Mouse (Mus musculus) CH12.LX (cell line): ENCODE measurements around the gene 4930404H24Rik.

Source experiments
- CHD2 ChIP-seq: IDR thresholded peaks from 2 replicates; pipeline ENCODE4 v1.6.1; 2011; ENCODE audit warnings: low read length, improper control_type of control experiment
- CTCF ChIP-seq, 2 experiments: IDR thresholded peaks in 1 of 2; conservative IDR thresholded peaks in 1 of 2; 2 replicates each; pipeline ENCODE4 v1.5.1; 2011 to 2012; ENCODE audit warnings: low read depth in 2 of 2, low read length in 2 of 2, improper control_type of control experiment in 1 of 2, inconsistent platforms in 1 of 2, mild to moderate bottlenecking in 1 of 2, moderate library complexity in 1 of 2
- E2F4 ChIP-seq: IDR thresholded peaks from 2 replicates; pipeline ENCODE4 v1.6.1; 2011; ENCODE audit warnings: low read depth, low read length, improper control_type of control experiment; ENCODE audit not compliant: insufficient replicate concordance
- EP300 ChIP-seq: IDR thresholded peaks from 2 replicates; pipeline ENCODE4 v1.6.1; 2011; ENCODE audit warnings: low read length, improper control_type of control experiment
- JUND ChIP-seq: conservative IDR thresholded peaks from 2 replicates; pipeline ENCODE4 v1.6.1; 2011; ENCODE audit warnings: low read depth, low read length, improper control_type of control experiment
- MEF2A ChIP-seq: IDR thresholded peaks from 2 replicates; pipeline ENCODE4 v1.6.1; 2014; ENCODE audit warnings: low read depth, mild to moderate bottlenecking, inconsistent platforms, low read length, improper control_type of control experiment, borderline replicate concordance
- NRF1 ChIP-seq: IDR thresholded peaks from 2 replicates; pipeline ENCODE4 v1.6.1; 2014; ENCODE audit warnings: low read depth, mild to moderate bottlenecking, inconsistent platforms, low read length, improper control_type of control experiment, moderate library complexity
- POLR2A ChIP-seq: IDR thresholded peaks from 2 replicates; pipeline ENCODE4 v1.6.1; 2011; ENCODE audit warnings: low read depth, mild to moderate bottlenecking, improper control_type of control experiment, low read length
- RAD21 ChIP-seq: IDR thresholded peaks from 2 replicates; pipeline ENCODE4 v1.6.1; 2011; ENCODE audit warnings: low read depth, mild to moderate bottlenecking, low read length, improper control_type of control experiment, moderate library complexity
- USF1 ChIP-seq: IDR thresholded peaks from 2 replicates; pipeline ENCODE4 v1.6.1; 2014; ENCODE audit warnings: low read depth, mild to moderate bottlenecking, inconsistent platforms, low read length, improper control_type of control experiment
- USF2 ChIP-seq: conservative IDR thresholded peaks from 2 replicates; pipeline ENCODE4 v1.6.1; 2011; ENCODE audit warnings: low read depth, low read length, improper control_type of control experiment
- ZC3H11A ChIP-seq: IDR thresholded peaks from 2 replicates; pipeline ENCODE4 v1.6.1; 2012; ENCODE audit warnings: low read depth, mild to moderate bottlenecking, inconsistent platforms, low read length, improper control_type of control experiment

DNA sequence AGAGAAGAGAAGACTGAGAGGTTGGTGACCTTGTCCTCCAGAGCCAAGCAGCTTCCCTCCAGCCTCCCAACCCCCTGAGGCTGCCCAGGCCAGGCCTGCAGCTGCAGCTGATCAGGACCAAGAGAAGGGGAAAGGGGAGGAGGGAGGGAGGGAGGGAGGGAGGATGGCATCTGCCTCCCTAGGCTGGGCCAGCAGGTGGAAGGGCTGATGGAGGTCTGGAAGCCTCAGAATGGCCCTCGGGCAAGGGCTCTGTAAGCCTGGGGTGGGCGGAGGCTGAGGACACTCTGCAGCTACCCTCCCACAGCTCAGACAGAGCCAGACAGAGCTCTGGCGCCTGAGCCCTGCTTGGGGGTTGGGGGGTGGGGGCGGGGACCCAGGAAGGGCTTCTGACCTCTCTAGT lies 29.7 kb downstream of the 4930404H24Rik start:
- TF ChIP-seq EP300 (no peak), E2F4 (no peak), USF1 (no peak), CHD2 (no peak), MEF2A (no peak), POLR2A (no peak), CTCF (conservative IDR thresholded peaks at IDR 0.05 in 1 of 2, IDR thresholded peaks at IDR 0.05 in 1 of 2; ENCODE audit: low read depth in 2 of 2, low read length in 2 of 2) (no peak), ZC3H11A (no peak), USF2 (no peak), NRF1 (no peak), RAD21 (no peak), JUND (no peak)
